ENCODE assay signal across 9 mouse cellular contexts in genomic region chr4:73599248-73599647, GRCm38 (mm10). TPM values are rescaled to one million over a fixed set of nuclear protein-coding genes. Genes with fewer than 3 reads are reported as not detected.
DNase-seq lines count a peak whose midpoint lies in the region; ATAC-seq lines count a peak whose summit lies in the region.
"Had no signal": no experiment of that assay in that cellular context is flagged by ENCODE, and none has a peak within 500 bp of the region (broad histone marks: within the 10 kb centered on the region; RNA-seq: fewer than 3 reads in every experiment).

No protein-coding gene starts in this region.

- H3K4me3 ChIP-seq in neural tube, embryonic 11.5 days (ENCODE audit: low read depth, low read length) = no peak overlapping the region
- H3K4me3 ChIP-seq in hindbrain, embryonic 16.5 days (ENCODE audit: low read length) = no peak overlapping the region
- H3K4me3 ChIP-seq in stomach, embryonic 14.5 days (ENCODE audit: low read depth, low read length) = no peak overlapping the region
- H3K4me3 ChIP-seq: lung, embryonic 15.5 days had no signal

- no peaks in the 10 kb centered on the region for H3K4me1 ChIP-seq in neural tube, embryonic 11.5 days (ENCODE audit: control insufficient read depth, insufficient read depth, low read length)
- H3K4me1 ChIP-seq in hindbrain, embryonic 16.5 days (ENCODE audit: control insufficient read depth, insufficient read depth, low read depth, low read length) = no peaks in the 10 kb centered on the region
- no peaks in the 10 kb centered on the region for H3K4me1 ChIP-seq in stomach, embryonic 14.5 days (ENCODE audit: control insufficient read depth, insufficient read depth, low read length)
- H3K4me1 ChIP-seq: lung, embryonic 15.5 days had no signal

- H3K27me3 ChIP-seq in neural tube, embryonic 11.5 days (ENCODE audit: control insufficient read depth, insufficient read depth, low read length) = no peaks in the 10 kb centered on the region
- no peaks in the 10 kb centered on the region for H3K27me3 ChIP-seq in hindbrain, embryonic 16.5 days (replicated peaks; ENCODE audit: control insufficient read depth, insufficient read depth, low read length)
- no peaks in the 10 kb centered on the region for H3K27me3 ChIP-seq in stomach, embryonic 14.5 days (ENCODE audit: control insufficient read depth, insufficient read depth, low read length)
- H3K27me3 ChIP-seq: lung, embryonic 15.5 days had no signal

- 10% methylated on average over 3 of the region's 3 CpGs for WGBS in neural tube, embryonic 11.5 days
- 7% methylated on average over 3 of the region's 3 CpGs for WGBS in hindbrain, embryonic 16.5 days
- WGBS in stomach, embryonic 14.5 days = 4% methylated on average over 3 of the region's 3 CpGs

- no peaks in the 10 kb centered on the region for H3K36me3 ChIP-seq in neural tube, embryonic 11.5 days (ENCODE audit: control insufficient read depth, insufficient read depth, low read length)
- no peaks in the 10 kb centered on the region for H3K36me3 ChIP-seq in hindbrain, embryonic 16.5 days (ENCODE audit: control insufficient read depth, insufficient read depth, low read length)
- no peaks in the 10 kb centered on the region for H3K36me3 ChIP-seq in stomach, embryonic 14.5 days (ENCODE audit: control insufficient read depth, insufficient read depth, low read length)
- H3K36me3 ChIP-seq: lung, embryonic 15.5 days had no signal

- peak; percentile 60; the same call in 1 of the 2 replicates for ATAC-seq in neural tube, embryonic 11.5 days (ENCODE audit: insufficient read depth, low FRiP score, low TSS enrichment)
- ATAC-seq in hindbrain, embryonic 16.5 days = peak; percentile 88
- ATAC-seq in stomach, embryonic 14.5 days (ENCODE audit: insufficient number of reproducible peaks, insufficient read depth, low FRiP score, low read depth) = 0 out of 2 replicates have a peak, but pooled peaks have one; percentile 37

- peak; percentile 20 to 41 for DNase-seq in cerebellum, postnatal 14 days
- DNase-seq in cerebellum, adult 11 months = no peak
- DNase-seq in neural tube, embryonic 11.5 days (ENCODE audit: low spot score) = no peak
- DNase-seq in neural tube, embryonic 10.5 days (ENCODE audit: extremely low spot score, low spot score) = no peak
- no peak for DNase-seq in thymus, postnatal 10 days (ENCODE audit: low spot score in 2 of 2)
- no peak for DNase-seq in testis, postnatal 10 days (ENCODE audit: low spot score)

- H3K4me2 ChIP-seq in neural tube, embryonic 11.5 days (ENCODE audit: low read depth) = no peak overlapping the region
- no peak overlapping the region for H3K4me2 ChIP-seq in hindbrain, embryonic 16.5 days (ENCODE audit: low read length)
- H3K4me2 ChIP-seq in stomach, embryonic 14.5 days (replicated peaks; ENCODE audit: low read depth, low read length) = no peak overlapping the region
- H3K4me2 ChIP-seq: lung, embryonic 15.5 days had no signal

- H3K27ac ChIP-seq in neural tube, embryonic 11.5 days (ENCODE audit: low read depth, low read length) = no peak overlapping the region
- no peak overlapping the region for H3K27ac ChIP-seq in hindbrain, embryonic 16.5 days (ENCODE audit: low read depth, low read length)
- H3K27ac ChIP-seq in stomach, embryonic 14.5 days (ENCODE audit: low read length) = no peak overlapping the region
- H3K27ac ChIP-seq: lung, embryonic 15.5 days had no signal

- no peaks in the 10 kb centered on the region for H3K9me3 ChIP-seq in neural tube, embryonic 11.5 days (ENCODE audit: control insufficient read depth, low read length)
- H3K9me3 ChIP-seq in hindbrain, embryonic 16.5 days (ENCODE audit: control insufficient read depth, low read length) = no peaks in the 10 kb centered on the region
- H3K9me3 ChIP-seq in stomach, embryonic 14.5 days (ENCODE audit: control insufficient read depth, low read depth, low read length) = no peaks in the 10 kb centered on the region
- H3K9me3 ChIP-seq: lung, embryonic 15.5 days had no signal

- H3K9ac ChIP-seq in neural tube, embryonic 11.5 days (ENCODE audit: low read length) = no peak overlapping the region
- H3K9ac ChIP-seq in hindbrain, embryonic 16.5 days (ENCODE audit: low read depth, low read length) = no peak overlapping the region
- H3K9ac ChIP-seq in stomach, embryonic 14.5 days (replicated peaks; ENCODE audit: low read depth, low read length) = no peak overlapping the region
- H3K9ac ChIP-seq: lung, embryonic 15.5 days had no signal

RNA-seq across cellular contexts. Expression of gene Gm11238, which starts 8.4 kb away (rescaled TPM):
- not detected in 2 replicates for polyA plus RNA-seq in neural tube, embryonic 11.5 days (2014; fragmentation: Nextera tagmentation; extraction: Ambion mirVana)
- not detected in 2 replicates for polyA plus RNA-seq in hindbrain, embryonic 16.5 days (2015; fragmentation: Nextera tagmentation; extraction: Ambion mirVana)
- polyA plus RNA-seq in stomach, embryonic 14.5 days (2014; fragmentation: Nextera tagmentation; extraction: Ambion mirVana) = not detected in 2 replicates
- polyA plus RNA-seq: lung, embryonic 15.5 days had no signal

RNA-seq across cellular contexts. Expression of gene Gm11237, which starts 23.5 kb away (rescaled TPM):
- polyA plus RNA-seq in neural tube, embryonic 11.5 days (2014; fragmentation: Nextera tagmentation; extraction: Ambion mirVana) = not detected in 2 replicates
- not detected in 2 replicates for polyA plus RNA-seq in hindbrain, embryonic 16.5 days (2015; fragmentation: Nextera tagmentation; extraction: Ambion mirVana)
- polyA plus RNA-seq in stomach, embryonic 14.5 days (2014; fragmentation: Nextera tagmentation; extraction: Ambion mirVana) = not detected in 2 replicates
- polyA plus RNA-seq: lung, embryonic 15.5 days had no signal

RNA-seq across cellular contexts. Expression of gene Gm11236, which starts 38.7 kb away (rescaled TPM):
- polyA plus RNA-seq in neural tube, embryonic 11.5 days (2014; fragmentation: Nextera tagmentation; extraction: Ambion mirVana) = not detected in 2 replicates
- polyA plus RNA-seq in hindbrain, embryonic 16.5 days (2015; fragmentation: Nextera tagmentation; extraction: Ambion mirVana) = not detected in 2 replicates
- not detected in 2 replicates for polyA plus RNA-seq in stomach, embryonic 14.5 days (2014; fragmentation: Nextera tagmentation; extraction: Ambion mirVana)
- polyA plus RNA-seq: lung, embryonic 15.5 days had no signal

Comparison
In these comparisons a context has a peak if more than half of its experiments do, and no peak if none do; other contexts are left out.
1. DNase-seq: peak in cerebellum, postnatal 14 days (2 of 2); none in cerebellum, adult 11 months (single experiment), neural tube, embryonic 11.5 days (single experiment), neural tube, embryonic 10.5 days (single experiment), thymus, postnatal 10 days (0 of 2) and testis, postnatal 10 days (single experiment).
2. ATAC-seq: peak in every context shown above with its lines; median percentile 88 in hindbrain, embryonic 16.5 days; 60 in neural tube, embryonic 11.5 days; 37 in stomach, embryonic 14.5 days.